Mouse (Mus musculus) spleen, postnatal 0 days (tissue): ENCODE results near the gene Midn. TPM values are rescaled to one million over a fixed set of nuclear protein-coding genes. Genes with fewer than 3 reads are reported as not detected.

ENCODE experiments used
- polyA plus RNA-seq: library from polyadenylated mRNA; unstranded; fragments of >200 nt; fragmentation: Nextera tagmentation; extraction: Ambion mirVana; gene quantifications from 2 replicates; pipeline ENCODE4 v1.2.1, GENCODE M21; 2015

Gene Midn
- 6.4 and 8.1 TPM in 2 replicates for polyA plus RNA-seq

GRCm38 (mm10) chr10:80147719-80148601 is at the start of gene Midn:
Gene Midn (plus strand): TSS chr10:80148272.

DNA sequence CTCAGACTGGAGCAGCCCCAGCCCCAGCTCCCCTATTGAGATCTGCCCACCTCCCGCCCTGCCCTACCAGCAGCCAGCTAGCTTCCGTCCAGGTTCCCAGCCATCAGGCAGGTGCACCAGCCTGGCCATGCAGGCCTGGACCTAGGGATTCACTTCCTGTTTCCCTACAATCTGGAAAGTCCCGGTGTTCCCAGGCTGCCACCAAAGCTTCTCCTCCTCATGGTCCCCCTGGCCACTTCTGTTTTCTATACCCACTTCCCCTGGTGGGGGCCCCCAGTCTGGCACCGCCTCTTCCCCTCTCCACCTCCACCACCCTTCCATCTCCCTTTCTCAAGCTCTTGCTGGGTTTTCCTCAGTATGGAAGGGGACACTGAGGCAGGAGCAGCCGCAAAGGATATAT is 42.6 kb upstream of the Midn start, which contains the start of gene Sbno2:
TSS of gene Sbno2 (minus strand) at position 112 of the 400 bp plus-strand sequence.

DNA sequence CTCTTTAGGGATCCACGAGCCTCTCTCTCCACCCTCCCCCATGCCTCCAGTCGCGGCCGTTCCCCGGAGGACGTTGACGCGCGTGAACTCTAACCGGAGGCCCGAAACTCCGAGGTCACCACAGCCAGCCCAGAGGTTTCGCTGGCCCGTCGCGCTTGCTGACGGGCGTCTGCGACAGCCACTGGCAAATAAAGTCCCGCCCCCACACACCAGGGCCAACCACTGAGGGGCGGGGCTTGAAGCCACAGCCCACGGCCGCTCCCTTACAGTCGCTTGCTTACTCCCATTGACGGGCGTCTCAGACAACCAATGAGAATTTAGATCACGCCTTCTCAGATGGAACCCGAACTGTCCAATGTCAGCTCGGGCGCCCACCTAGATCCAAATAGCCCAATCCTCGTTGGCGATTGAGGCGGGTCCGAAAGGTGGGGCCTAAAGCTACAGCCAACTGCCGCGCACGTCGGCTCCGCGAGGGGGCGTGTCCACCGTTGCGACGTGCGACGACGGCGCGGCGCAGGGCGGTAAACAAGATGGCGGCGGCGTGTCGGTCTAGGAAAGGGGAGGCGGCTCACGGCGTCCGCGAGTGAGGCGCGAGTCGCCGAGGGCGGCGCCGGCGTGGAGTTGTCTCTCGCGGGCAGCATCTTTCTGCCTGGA is 32.7 kb upstream of the Midn start, which contains the start of gene Stk11:
TSS of gene Stk11 (plus strand) at position 514 of the 654 bp plus-strand sequence.

DNA sequence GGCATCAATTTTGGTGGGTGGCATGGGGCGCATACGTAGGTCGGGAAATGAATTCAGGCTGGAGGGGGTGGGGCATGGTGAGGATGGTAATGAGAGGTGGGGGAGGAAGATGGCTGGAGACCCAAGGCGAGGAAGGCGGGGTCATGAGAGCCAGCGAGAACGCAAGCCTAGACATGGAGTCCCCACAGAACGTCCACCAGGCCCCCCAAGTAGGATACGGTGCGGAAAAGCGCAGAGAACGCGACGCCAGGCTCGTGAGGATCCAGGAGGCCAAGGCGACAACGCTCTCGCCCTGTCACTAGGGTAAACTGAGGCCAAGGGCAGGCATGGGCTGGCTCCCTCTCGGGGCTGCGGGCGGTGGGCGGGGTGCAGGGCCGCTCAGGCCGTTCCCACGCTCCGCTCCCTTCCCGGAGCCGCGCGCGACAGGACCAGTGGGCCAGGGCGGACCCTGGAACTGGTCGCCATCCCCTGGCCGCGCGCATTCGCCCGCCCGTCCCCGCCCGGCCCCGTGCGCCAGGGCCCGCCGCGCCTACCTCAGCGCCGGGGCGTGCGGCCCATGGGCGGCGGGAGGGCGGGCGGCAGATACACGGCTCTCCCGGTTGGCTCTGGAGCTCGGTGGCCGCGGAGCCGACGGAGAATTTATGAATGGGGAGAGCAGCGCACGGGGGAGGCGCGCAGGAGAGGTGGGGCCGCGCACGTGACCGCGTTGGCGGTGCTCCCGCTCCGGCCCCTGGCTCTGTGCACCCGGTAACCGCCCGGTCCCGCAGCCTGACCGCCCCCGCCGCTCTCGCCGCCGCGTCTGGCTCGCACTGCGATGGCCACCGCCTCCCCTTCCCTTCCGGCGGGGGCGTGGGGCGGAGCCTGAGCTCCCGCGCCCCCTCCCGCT is 9.3 kb upstream of the Midn start, which contains the start of gene Atp5d:
TSS of gene Atp5d (plus strand) at position 80 of the 886 bp plus-strand sequence.

DNA sequence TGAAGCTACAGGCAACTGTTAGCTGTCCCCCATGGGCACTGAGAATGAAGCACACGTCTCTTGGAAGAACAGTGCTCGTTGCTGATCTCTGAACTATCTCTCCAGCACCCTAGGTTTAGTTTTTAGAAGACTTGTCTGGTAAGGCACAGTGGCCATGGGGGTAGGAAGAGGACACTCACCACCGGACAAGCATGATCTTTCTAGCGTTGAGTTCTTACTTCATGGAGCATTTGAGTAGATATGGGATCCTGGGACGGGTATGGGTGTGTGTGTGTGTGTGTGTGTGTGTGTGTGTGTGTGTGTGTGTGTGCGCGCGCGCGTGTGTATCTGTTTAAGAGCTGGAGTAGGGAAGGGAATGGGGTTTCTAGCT is 7.4 kb upstream of the Midn start, which contains the start of gene Cbarp:
TSS of gene Cbarp (minus strand) at position 170 of the 370 bp plus-strand sequence.

GRCm38 (mm10) chr10:80165392-80166128 is 17.5 kb downstream of the Midn start, which contains the start of gene Cirbp:
Gene Cirbp (plus strand): TSS chr10:80165985.

GRCm38 (mm10) chr10:80172527-80173292 is 24.6 kb downstream of the Midn start, which contains the start of gene 1600002K03Rik:
Gene 1600002K03Rik (plus strand): TSS chr10:80172944.

GRCm38 (mm10) chr10:80179068-80180051 is 31.3 kb downstream of the Midn start, which contains the start of gene Efna2:
Gene Efna2 (plus strand): TSS chr10:80179482.

Other genes with a start within 250 kb of the Midn start
- gene Med16, start 239.3 kb upstream of the Midn start, polyA plus RNA-seq: 20.3 and 23.3 TPM in 2 replicates
- not detected in 2 replicates for gene Gm26602, start 237.4 kb upstream of the Midn start, polyA plus RNA-seq
- 0.41 and 0.68 TPM in 2 replicates for gene Kiss1r, start 231.3 kb upstream of the Midn start, polyA plus RNA-seq
- 107 and 121 TPM in 2 replicates for gene R3hdm4, start 227.1 kb upstream of the Midn start, polyA plus RNA-seq
- gene Arid3a, start 221.2 kb upstream of the Midn start, polyA plus RNA-seq: 6.2 and 8.2 TPM in 2 replicates
- 64.8 and 66.8 TPM in 2 replicates for gene Wdr18, start 188.1 kb upstream of the Midn start, polyA plus RNA-seq
- 0.11 TPM in 2 replicates for gene Grin3b, start 177.6 kb upstream of the Midn start, polyA plus RNA-seq
- gene Tmem259, start 163.9 kb upstream of the Midn start, polyA plus RNA-seq: 16.8 and 16.9 TPM in 2 replicates
- gene Cnn2, start 159.7 kb upstream of the Midn start, polyA plus RNA-seq: 98.3 and 121 TPM in 2 replicates
- gene Abca7, start 151.8 kb upstream of the Midn start, polyA plus RNA-seq: 8.3 and 8.8 TPM in 2 replicates
- 34.2 and 41.9 TPM in 2 replicates for gene Arhgap45, start 131.6 kb upstream of the Midn start, polyA plus RNA-seq
- 108 and 111 TPM in 2 replicates for gene Polr2e, start 108.5 kb upstream of the Midn start, polyA plus RNA-seq
- gene Gpx4, start 101.1 kb upstream of the Midn start, polyA plus RNA-seq: 650 and 699 TPM in 2 replicates
- gene Sbno2, start 42.7 kb upstream of the Midn start, polyA plus RNA-seq: 15.9 and 16.2 TPM in 2 replicates
- gene Stk11, start 32.5 kb upstream of the Midn start, polyA plus RNA-seq: 27.2 and 28.1 TPM in 2 replicates
- 340 and 357 TPM in 2 replicates for gene Atp5d, start 9.6 kb upstream of the Midn start, polyA plus RNA-seq
- 0.64 and 1.0 TPM in 2 replicates for gene Cbarp, start 7.4 kb upstream of the Midn start, polyA plus RNA-seq
- gene Cirbp, start 17.7 kb downstream of the Midn start, polyA plus RNA-seq: 139 and 157 TPM in 2 replicates
- gene 1600002K03Rik, start 24.7 kb downstream of the Midn start, polyA plus RNA-seq: 11.0 and 12.5 TPM in 2 replicates
- gene Efna2, start 31.2 kb downstream of the Midn start, polyA plus RNA-seq: 2.0 and 3.0 TPM in 2 replicates
- gene Mum1, start 78.2 kb downstream of the Midn start, polyA plus RNA-seq: 34.1 and 39.0 TPM in 2 replicates
- gene Ndufs7, start 100.8 kb downstream of the Midn start, polyA plus RNA-seq: 272 and 282 TPM in 2 replicates
- 6.0 and 8.6 TPM in 2 replicates for gene Gamt, start 112.7 kb downstream of the Midn start, polyA plus RNA-seq
- 45.5 and 45.9 TPM in 2 replicates for gene Dazap1, start 113.2 kb downstream of the Midn start, polyA plus RNA-seq
- 877 and 915 TPM in 2 replicates for gene Rps15, start 144.2 kb downstream of the Midn start, polyA plus RNA-seq
- gene Apc2, start 147.7 kb downstream of the Midn start, polyA plus RNA-seq: 0.12 and 0.13 TPM in 2 replicates
- gene 2310011J03Rik, start 172.3 kb downstream of the Midn start, polyA plus RNA-seq: 51.7 and 54.7 TPM in 2 replicates
- 5.2 and 5.4 TPM in 2 replicates for gene Pcsk4, start 181.2 kb downstream of the Midn start, polyA plus RNA-seq
- gene Reep6, start 181.7 kb downstream of the Midn start, polyA plus RNA-seq: 5.7 and 6.7 TPM in 2 replicates
- gene Adamtsl5, start 200.1 kb downstream of the Midn start, polyA plus RNA-seq: 3.7 and 3.8 TPM in 2 replicates
- gene Plk5, start 208.2 kb downstream of the Midn start, polyA plus RNA-seq: 0.12 TPM in 1 of 2 replicates, not detected in the other
- gene Mex3d, start 239.4 kb downstream of the Midn start, polyA plus RNA-seq: 2.8 TPM in 2 replicates